Mouse (Mus musculus) stomach, embryonic 16.5 days (tissue): ENCODE results near the gene BC107364. TPM values are rescaled to one million over a fixed set of nuclear protein-coding genes. Genes with fewer than 3 reads are reported as not detected.
A peak's percentile ranks its signal among the peaks of the same experiment; 100 is the strongest.
"Not testable (repeated sequence)": the region's sequence is repeated elsewhere in the genome, so short reads cannot be mapped to it uniquely, and the experiment has no call there.

Source experiments
- ATAC-seq: fragments of 200-750 bp; cut with Nextera tagmentation; 2 replicates; pipeline ENCODE4 v1.8.0; 2017; ENCODE audit warnings: moderate number of reproducible peaks, moderate TSS enrichment; ENCODE audit not compliant: insufficient read depth, low FRiP score
- H3K27ac ChIP-seq: fragments of 300-500 bp; sonication (generic); 2 replicates; pipeline ENCODE4 v1.5.1; 2014; ENCODE audit warnings: low read length
- H3K27me3 ChIP-seq: fragments of 300-500 bp; sonication (generic); 2 replicates; pipeline ENCODE4 v1.6.1; 2014; ENCODE audit warnings: low read length, control low read depth, mixed read lengths; ENCODE audit not compliant: control insufficient read depth, insufficient read depth
- H3K36me3 ChIP-seq: fragments of 300-500 bp; sonication (generic); 2 replicates; pipeline ENCODE4 v1.6.1; 2014; ENCODE audit warnings: low read length; ENCODE audit not compliant: control insufficient read depth, insufficient read depth
- H3K4me1 ChIP-seq: fragments of 300-500 bp; sonication (generic); 2 replicates; pipeline ENCODE4 v1.6.1; 2014; ENCODE audit warnings: low read length, control low read depth, mixed read lengths; ENCODE audit not compliant: control insufficient read depth, insufficient read depth
- H3K4me2 ChIP-seq: fragments of 300-500 bp; sonication (generic); 2 replicates; pipeline ENCODE4 v1.6.1; 2014; ENCODE audit warnings: low read depth, low read length, mixed read lengths
- H3K4me3 ChIP-seq: fragments of 300-500 bp; sonication (generic); replicated peaks from 2 replicates; pipeline ENCODE4 v1.5.1; 2014; ENCODE audit warnings: mild to moderate bottlenecking, low read length
- H3K9ac ChIP-seq: fragments of 300-500 bp; sonication (generic); 2 replicates; pipeline ENCODE4 v1.6.1; 2014; ENCODE audit warnings: low read length
- H3K9me3 ChIP-seq: fragments of 300-500 bp; sonication (generic); replicated peaks from 2 replicates; pipeline ENCODE4 v1.6.1; 2016; ENCODE audit warnings: low read length, control low read depth; ENCODE audit not compliant: control insufficient read depth
- WGBS: fragments of 180-500 bp; shearing (Covaris S2); extraction: QIAGEN DNeasy Blood & Tissue Kit; methylation state at CpG from one replicate; pipeline ENCODE4 v1.1.7; 2014; 5-methylcytosine and 5-hydroxymethylcytosine counted together
- polyA plus RNA-seq: library from polyadenylated mRNA; unstranded; fragments of >200 nt; fragmentation: Nextera tagmentation; extraction: Ambion mirVana; gene quantifications from 2 replicates; pipeline ENCODE4 v1.2.1, GENCODE M21; 2015

The BC107364 gene
- polyA plus RNA-seq, 1 experiment from 2014 or later: 0.17 TPM

- Histone ChIP-seq H3K4me2 (no peak overlapping the region; the same call in 1 of the 2 replicates), H3K9ac (no peak overlapping the region), H3K4me3 (no peak overlapping the region), H3K4me1 (no peaks in the 10 kb centered on the region), H3K27me3 (no peaks in the 10 kb centered on the region), H3K9me3 (no peaks in the 10 kb centered on the region), H3K27ac (no peak overlapping the region), H3K36me3 (no peaks in the 10 kb centered on the region)
- 60% methylated on average over 7 of the region's 7 CpGs for WGBS
- no peak for ATAC-seq
Measured at GRCm38 (mm10) chr3:96496216-96496615, 44.1 kb upstream of the BC107364 start.

GRCm38 (mm10) chr3:96495490-96496210 is 43.5 kb upstream of the BC107364 start:
- H3K27me3 ChIP-seq: no peaks in the 10 kb centered on the region
- WGBS: 90% methylated on average over 1 of the region's 1 CpGs
- H3K36me3 ChIP-seq: no peaks in the 10 kb centered on the region
- H3K9me3 ChIP-seq: no peaks in the 10 kb centered on the region
- H3K27ac ChIP-seq: no peak overlapping the region
- H3K4me2 ChIP-seq: no peak overlapping the region
- H3K4me3 ChIP-seq: no peak overlapping the region
- ATAC-seq: no peak
- H3K9ac ChIP-seq: no peak overlapping the region
- no peaks in the 10 kb centered on the region for H3K4me1 ChIP-seq

DNA sequence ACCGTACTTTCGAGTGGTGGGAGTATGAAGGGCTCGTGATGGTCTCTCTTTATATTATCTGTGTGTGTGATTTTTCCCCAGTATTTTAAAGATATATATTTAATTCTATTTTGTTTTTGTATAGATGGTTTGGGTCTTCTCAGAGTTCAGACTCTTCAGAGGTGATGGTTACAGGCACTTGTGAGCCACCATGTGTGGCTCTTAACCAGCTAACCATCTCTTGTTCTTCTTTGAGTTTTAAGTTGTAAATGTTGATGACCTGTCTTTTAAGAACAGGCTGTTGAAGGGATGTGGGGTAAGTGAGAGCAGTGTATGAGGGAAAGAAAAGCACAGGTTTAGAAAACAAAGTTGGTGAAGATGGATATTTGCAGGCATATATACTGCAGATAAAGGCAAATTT is 42.8 kb upstream of the BC107364 start:
- H3K9ac ChIP-seq: no peak overlapping the region
- no peaks in the 10 kb centered on the region for H3K4me1 ChIP-seq
- no peak overlapping the region for H3K4me2 ChIP-seq
- H3K4me3 ChIP-seq: no peak overlapping the region
- no peaks in the 10 kb centered on the region for H3K36me3 ChIP-seq
- WGBS: 92% methylated on average over 3 of the region's 3 CpGs
- no peaks in the 10 kb centered on the region for H3K27me3 ChIP-seq
- no peak for ATAC-seq
- H3K27ac ChIP-seq: no peak overlapping the region
- H3K9me3 ChIP-seq: no peaks in the 10 kb centered on the region

DNA sequence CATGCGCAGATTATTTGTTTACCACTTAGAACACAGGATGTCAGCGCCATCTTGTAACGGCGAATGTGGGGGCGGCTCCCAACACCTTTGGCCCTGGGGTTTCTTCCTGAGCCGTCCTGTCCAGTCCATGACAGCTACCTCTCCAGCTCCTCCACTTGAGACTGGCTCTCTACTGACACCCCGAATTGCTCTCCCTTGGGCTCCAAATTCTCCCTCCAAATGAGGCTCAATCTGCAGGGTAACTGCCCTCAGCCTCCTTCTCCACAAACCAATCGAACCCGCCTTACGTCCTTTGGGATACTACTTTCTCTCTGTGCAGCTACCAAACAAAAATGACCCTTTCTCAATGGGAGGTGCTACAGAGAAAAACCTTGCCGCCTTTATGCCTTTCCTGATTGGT is 42.4 kb upstream of the BC107364 start:
- not testable (repeated sequence) for H3K27me3 ChIP-seq, ATAC-seq, H3K9ac ChIP-seq, H3K4me2 ChIP-seq, H3K36me3 ChIP-seq, H3K4me3 ChIP-seq, H3K4me1 ChIP-seq, H3K9me3 ChIP-seq, H3K27ac ChIP-seq
- 100% methylated on average over 5 of the region's 11 CpGs for WGBS

DNA sequence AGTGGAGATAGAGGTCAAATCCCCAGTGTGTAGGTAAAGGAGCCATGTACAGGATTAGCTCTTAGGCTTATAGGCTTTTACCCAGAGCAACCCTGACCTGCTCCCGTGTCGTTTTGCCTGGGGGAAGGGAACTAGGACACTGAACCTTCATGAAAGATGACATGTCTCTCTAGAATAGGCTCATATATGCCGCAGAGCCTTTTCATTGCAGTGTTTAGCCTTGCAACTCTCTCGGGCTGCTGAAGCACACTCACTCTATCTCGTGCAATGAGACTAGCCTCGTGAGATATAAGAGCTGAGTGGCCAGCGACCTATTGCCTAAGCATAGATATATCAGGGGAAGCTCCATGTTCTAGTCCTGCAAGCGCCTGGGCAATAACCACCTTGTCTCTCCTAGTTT is 37.5 kb upstream of the BC107364 start:
- H3K27ac ChIP-seq: peak overlapping the region; percentile 55; the same call in 1 of the 2 replicates
- not testable (repeated sequence) for H3K4me3 ChIP-seq, H3K36me3 ChIP-seq, H3K27me3 ChIP-seq, ATAC-seq, H3K9ac ChIP-seq, H3K9me3 ChIP-seq, H3K4me1 ChIP-seq, H3K4me2 ChIP-seq
- 49% methylated on average over 5 of the region's 8 CpGs for whole genome bisulfite sequencing

DNA sequence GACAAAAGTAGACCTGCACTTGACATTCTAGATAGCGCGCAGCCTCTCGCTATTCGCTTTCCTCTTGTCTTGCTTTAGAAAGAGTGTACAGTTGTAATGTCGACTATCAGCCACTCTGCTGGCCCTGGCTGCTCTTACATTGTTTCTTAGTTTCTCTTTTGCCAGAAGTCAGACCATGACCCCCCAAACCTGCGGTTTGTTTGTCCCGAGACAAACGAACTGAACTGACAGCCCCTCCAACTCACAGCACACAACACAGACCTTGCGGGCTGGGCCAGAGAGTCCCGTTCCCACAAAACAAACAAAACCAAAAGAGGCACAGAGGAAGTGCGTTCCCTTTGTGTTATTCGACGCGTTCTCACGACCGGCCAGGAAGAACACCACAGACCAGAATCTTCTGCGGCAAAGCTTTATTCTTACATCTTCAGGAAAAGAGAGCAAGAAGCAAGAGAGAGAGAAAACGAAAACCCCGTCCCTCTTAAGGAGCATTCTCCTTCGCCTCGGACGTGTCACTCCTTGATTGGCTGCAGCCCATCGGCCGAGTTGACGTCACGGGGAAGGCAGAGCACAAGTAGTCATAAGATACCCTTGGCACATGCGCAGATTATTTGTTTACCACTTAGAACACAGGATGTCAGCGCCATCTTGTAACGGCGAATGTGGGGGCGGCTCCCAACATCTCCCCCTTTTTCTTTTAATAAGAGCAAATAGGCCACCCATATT is 37.0 kb upstream of the BC107364 start:
- H3K9ac ChIP-seq, H3K4me2 ChIP-seq, H3K9me3 ChIP-seq, H3K4me1 ChIP-seq, H3K36me3 ChIP-seq, H3K4me3 ChIP-seq, H3K27me3 ChIP-seq: not testable (repeated sequence)
- ATAC-seq: peak; percentile 70
- WGBS: under 1% methylated on average over 8 of the region's 31 CpGs
- 0 out of 2 replicates have a peak overlapping the region, but pooled peaks have one; percentile 74 for H3K27ac ChIP-seq

DNA sequence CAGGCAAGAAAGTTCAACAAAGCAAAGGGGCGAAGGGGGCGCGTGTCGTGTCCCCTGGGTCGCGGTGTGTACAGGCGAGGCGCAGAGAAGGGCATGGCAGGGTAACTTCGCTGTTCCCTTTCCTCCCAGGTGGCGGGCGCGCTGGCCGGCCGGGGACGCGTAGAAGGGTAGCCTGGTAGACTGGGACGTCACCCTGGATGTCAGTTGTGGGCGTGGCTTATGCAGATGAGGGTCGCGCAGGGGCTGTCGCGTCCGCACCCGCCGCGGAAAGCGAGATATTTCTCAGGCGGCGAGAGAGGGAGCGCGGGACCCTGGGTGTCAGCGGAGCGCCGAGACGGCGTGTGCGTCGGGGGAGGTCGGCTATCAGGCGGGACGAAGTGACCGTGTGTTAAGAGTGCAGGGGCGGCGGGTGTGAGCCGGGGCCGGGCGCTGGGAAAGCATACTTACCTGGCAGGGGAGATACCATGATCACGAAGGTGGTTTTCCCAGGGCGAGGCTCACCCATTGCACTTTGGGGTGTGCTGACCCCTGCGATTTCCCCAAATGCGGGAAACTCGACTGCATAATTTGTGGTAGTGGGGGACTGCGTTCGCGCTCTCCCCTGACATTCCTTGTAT is 36.3 kb upstream of the BC107364 start:
- not testable (repeated sequence) for H3K9me3 ChIP-seq, H3K4me1 ChIP-seq, H3K27me3 ChIP-seq, H3K36me3 ChIP-seq
- 0% methylated on average over 1 of the region's 55 CpGs for WGBS
- Histone ChIP-seq H3K27ac (peak overlapping the region; percentile 93), H3K4me2 (peak overlapping the region; percentile 59), H3K9ac (peak overlapping the region; percentile 64), H3K4me3 (peak overlapping the region; percentile 44)
- ATAC-seq: peak; percentile 85

- peak overlapping the region; percentile 64 for H3K9ac ChIP-seq
- peak overlapping the region; percentile 59 for H3K4me2 ChIP-seq
- peak overlapping the region; percentile 44 for H3K4me3 ChIP-seq
- peak overlapping the region; percentile 93 for H3K27ac ChIP-seq
- H3K9me3 ChIP-seq: no peaks in the 10 kb centered on the region
- 0 out of 2 replicates have a peak, but pooled peaks cover 6% of the 10 kb centered on the region for H3K4me1 ChIP-seq
- ATAC-seq: no peak
- 4% methylated on average over 26 of the region's 26 CpGs for WGBS
- H3K27me3 ChIP-seq: no peaks in the 10 kb centered on the region
- H3K36me3 ChIP-seq: no peaks in the 10 kb centered on the region
Measured at GRCm38 (mm10) chr3:96487596-96488289, 35.6 kb upstream of the BC107364 start.
